Mouse (Mus musculus): Measurements from ENCODE around the gene Krba1.

DNA sequence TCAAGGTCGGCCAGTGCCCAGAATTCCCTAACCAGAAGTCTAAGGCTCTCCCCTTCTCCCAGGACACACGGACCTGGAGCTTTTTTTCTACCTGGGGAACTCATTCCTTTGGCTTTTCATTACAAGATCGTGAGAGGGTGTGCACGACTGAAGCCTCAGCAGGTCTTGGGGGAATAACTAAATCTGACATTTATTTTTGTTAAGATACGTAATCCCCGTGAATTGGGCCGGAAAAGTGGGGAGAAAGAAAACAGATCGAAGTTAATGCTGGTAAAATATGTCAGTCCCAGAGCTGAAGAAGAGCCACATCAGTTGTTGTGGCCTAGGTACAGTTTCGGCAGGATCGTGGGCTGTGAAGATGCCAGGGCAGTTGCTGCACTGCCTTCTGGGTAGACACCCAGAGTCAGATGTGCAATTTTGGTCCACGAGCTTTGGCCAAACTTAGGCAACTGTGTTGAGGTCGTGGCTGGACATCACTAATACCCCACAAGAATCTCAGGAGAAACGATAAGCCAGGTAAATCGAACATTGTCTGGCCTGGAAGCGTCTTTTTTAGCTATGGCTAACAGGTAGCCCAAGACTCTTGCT, 716 bp downstream of the Krba1 start:
- no peak for TF ChIP-seq CTCF (IDR thresholded peaks at IDR 0.05; ENCODE audit: borderline replicate concordance, control insufficient read depth, extremely low read depth, insufficient read depth, low read length, poor library complexity)
- TF ChIP-seq POLR2A (IDR thresholded peaks at IDR 0.05; ENCODE audit: control insufficient read depth, extremely low read depth, insufficient read depth, low read length, poor library complexity) = no peak
